Mouse (Mus musculus) embryonic facial prominence, embryonic 13.5 days (tissue): ENCODE results near the gene Mcu. TPM values are rescaled to one million over a fixed set of nuclear protein-coding genes. Genes with fewer than 3 reads are reported as not detected.

Experiments used
- ATAC-seq: fragments of 200-750 bp; cut with Nextera tagmentation; 2 replicates; pipeline ENCODE4 v1.8.0; 2017; ENCODE audit warnings: low read depth; ENCODE audit not compliant: insufficient number of reproducible peaks, insufficient read depth, low FRiP score, low TSS enrichment
- H3K27ac ChIP-seq: fragments of 300-500 bp; sonication (generic); 2 replicates; pipeline ENCODE4 v1.5.1; 2015; ENCODE audit warnings: moderate library complexity, mild to moderate bottlenecking, inconsistent platforms
- H3K27me3 ChIP-seq: fragments of 300-500 bp; sonication (generic); 2 replicates; pipeline ENCODE4 v1.6.1; 2015; ENCODE audit warnings: mild to moderate bottlenecking, inconsistent platforms
- H3K36me3 ChIP-seq: fragments of 300-500 bp; sonication (generic); 2 replicates; pipeline ENCODE4 v1.6.1; 2015; ENCODE audit warnings: mild to moderate bottlenecking, inconsistent platforms
- H3K4me1 ChIP-seq: fragments of 300-500 bp; sonication (generic); 2 replicates; pipeline ENCODE4 v1.6.1; 2015; ENCODE audit warnings: inconsistent platforms
- H3K4me2 ChIP-seq: fragments of 300-500 bp; sonication (generic); 2 replicates; pipeline ENCODE4 v1.6.1; 2015; ENCODE audit warnings: moderate library complexity, mild to moderate bottlenecking, inconsistent platforms
- H3K4me3 ChIP-seq: fragments of 300-500 bp; sonication (generic); 2 replicates; pipeline ENCODE4 v1.5.1; 2015; ENCODE audit warnings: mild to moderate bottlenecking, inconsistent platforms
- H3K9ac ChIP-seq: fragments of 300-500 bp; sonication (generic); 2 replicates; pipeline ENCODE4 v1.6.1; 2015; ENCODE audit warnings: mild to moderate bottlenecking, inconsistent platforms
- H3K9me3 ChIP-seq: fragments of 300-500 bp; sonication (generic); 2 replicates; pipeline ENCODE4 v1.6.1; 2016; ENCODE audit warnings: inconsistent platforms
- WGBS: fragments of 180-500 bp; shearing (Covaris S2); methylation state at CpG from one replicate; pipeline ENCODE4 v1.1.7; 2015; ENCODE audit warnings: mixed read lengths; 5-methylcytosine and 5-hydroxymethylcytosine counted together
- polyA plus RNA-seq: library from polyadenylated mRNA; unstranded; fragments of >200 nt; fragmentation: Nextera tagmentation; extraction: Ambion mirVana; gene quantifications from 2 replicates; pipeline ENCODE4 v1.2.1, GENCODE M21; 2015

The Mcu gene
- polyA plus RNA-seq, 1 experiment from 2014 or later, result 30.1 TPM

GRCm38 (mm10) chr10:59581826-59582543, 34.5 kb downstream of the Mcu start:
- Histone ChIP-seq H3K36me3 (peaks cover 5% of the 10 kb centered on the region; the same call in 1 of the 2 replicates), H3K9me3 (no peaks in the 10 kb centered on the region), H3K27me3 (no peaks in the 10 kb centered on the region), H3K27ac (no peak overlapping the region), H3K9ac (no peak overlapping the region), H3K4me1 (peaks cover 14% of the 10 kb centered on the region), H3K4me2 (no peak overlapping the region), H3K4me3 (no peak overlapping the region)
- no peak for ATAC-seq
- WGBS, result 88% methylated on average over 1 of the region's 1 CpGs

GRCm38 (mm10) chr10:59580593-59581149, 35.8 kb downstream of the Mcu start:
- Histone ChIP-seq H3K4me1 (peaks cover 14% of the 10 kb centered on the region), H3K27ac (no peak overlapping the region), H3K4me2 (no peak overlapping the region), H3K27me3 (no peaks in the 10 kb centered on the region), H3K9me3 (no peaks in the 10 kb centered on the region), H3K36me3 (peaks cover 5% of the 10 kb centered on the region; the same call in 1 of the 2 replicates), H3K4me3 (no peak overlapping the region), H3K9ac (no peak overlapping the region)
- ATAC-seq, result no peak
- WGBS, result 87% methylated on average over 3 of the region's 3 CpGs

GRCm38 (mm10) chr10:59579645-59580044, 36.8 kb downstream of the Mcu start:
- H3K36me3 ChIP-seq, result peaks cover 5% of the 10 kb centered on the region; the same call in 1 of the 2 replicates
- H3K9ac ChIP-seq, result no peak overlapping the region
- ATAC-seq, result no peak
- H3K4me3 ChIP-seq, result no peak overlapping the region
- H3K27ac ChIP-seq, result no peak overlapping the region
- no peaks in the 10 kb centered on the region for H3K9me3 ChIP-seq
- H3K4me1 ChIP-seq, result peaks cover 14% of the 10 kb centered on the region
- no peaks in the 10 kb centered on the region for H3K27me3 ChIP-seq
- WGBS, result 77% methylated on average over 3 of the region's 3 CpGs
- H3K4me2 ChIP-seq, result no peak overlapping the region

GRCm38 (mm10) chr10:59577871-59578801, 38.4 kb downstream of the Mcu start:
- Histone ChIP-seq H3K4me1 (peaks cover 14% of the 10 kb centered on the region), H3K4me2 (0 out of 2 replicates have a peak overlapping the region, but pooled peaks have one; percentile 3), H3K4me3 (no peak overlapping the region), H3K9me3 (peaks cover 5% of the 10 kb centered on the region; the same call in 1 of the 2 replicates), H3K27me3 (no peaks in the 10 kb centered on the region), H3K36me3 (0 out of 2 replicates have a peak, but pooled peaks cover under 1% of the 10 kb centered on the region), H3K9ac (no peak overlapping the region), H3K27ac (no peak overlapping the region)
- no peak for ATAC-seq
- 54% methylated on average over 12 of the region's 12 CpGs for WGBS

- 33% methylated on average over 5 of the region's 5 CpGs for WGBS
- H3K36me3 ChIP-seq, result no peaks in the 10 kb centered on the region
- peaks cover 8% of the 10 kb centered on the region; the same call in 1 of the 2 replicates for H3K9me3 ChIP-seq
- H3K4me1 ChIP-seq, result peaks cover 14% of the 10 kb centered on the region
- no peak overlapping the region for H3K4me3 ChIP-seq
- no peak overlapping the region for H3K27ac ChIP-seq
- ATAC-seq, result no peak
- H3K27me3 ChIP-seq, result no peaks in the 10 kb centered on the region
- no peak overlapping the region for H3K9ac ChIP-seq
- H3K4me2 ChIP-seq, result no peak overlapping the region
Measured at GRCm38 (mm10) chr10:59576305-59576704, 40.2 kb downstream of the Mcu start.

GRCm38 (mm10) chr10:59571964-59572363, 44.5 kb downstream of the Mcu start:
- no peaks in the 10 kb centered on the region for H3K27me3 ChIP-seq
- WGBS, result 89% methylated on average over 5 of the region's 5 CpGs
- ATAC-seq, result no peak
- no peak overlapping the region for H3K4me3 ChIP-seq
- H3K9me3 ChIP-seq, result peaks cover 8% of the 10 kb centered on the region; the same call in 1 of the 2 replicates
- H3K4me1 ChIP-seq, result 0 out of 2 replicates have a peak, but pooled peaks cover 3% of the 10 kb centered on the region
- no peak overlapping the region for H3K27ac ChIP-seq
- H3K36me3 ChIP-seq, result no peaks in the 10 kb centered on the region
- no peak overlapping the region for H3K4me2 ChIP-seq
- H3K9ac ChIP-seq, result no peak overlapping the region

GRCm38 (mm10) chr10:59571273-59571672, 45.2 kb downstream of the Mcu start:
- Histone ChIP-seq H3K4me2 (no peak overlapping the region), H3K9ac (no peak overlapping the region), H3K27me3 (no peaks in the 10 kb centered on the region), H3K4me3 (no peak overlapping the region), H3K9me3 (peaks cover 8% of the 10 kb centered on the region; the same call in 1 of the 2 replicates), H3K36me3 (no peaks in the 10 kb centered on the region), H3K27ac (no peak overlapping the region), H3K4me1 (0 out of 2 replicates have a peak, but pooled peaks cover 6% of the 10 kb centered on the region)
- WGBS, result 91% methylated on average over 4 of the region's 4 CpGs
- ATAC-seq, result no peak

- Histone ChIP-seq H3K4me3 (no peak overlapping the region), H3K9ac (no peak overlapping the region), H3K4me1 (peaks cover 11% of the 10 kb centered on the region), H3K9me3 (peaks cover 8% of the 10 kb centered on the region; the same call in 1 of the 2 replicates), H3K27ac (no peak overlapping the region), H3K27me3 (no peaks in the 10 kb centered on the region), H3K4me2 (no peak overlapping the region), H3K36me3 (no peaks in the 10 kb centered on the region)
- no peak for ATAC-seq
- 71% methylated on average over 2 of the region's 2 CpGs for WGBS
Measured at GRCm38 (mm10) chr10:59570780-59571179, 45.7 kb downstream of the Mcu start.

- Histone ChIP-seq H3K9ac (no peak overlapping the region), H3K4me2 (no peak overlapping the region), H3K4me3 (no peak overlapping the region), H3K27me3 (no peaks in the 10 kb centered on the region), H3K9me3 (peaks cover 8% of the 10 kb centered on the region; the same call in 1 of the 2 replicates), H3K4me1 (peaks cover 14% of the 10 kb centered on the region), H3K36me3 (no peaks in the 10 kb centered on the region), H3K27ac (no peak overlapping the region)
- 86% methylated on average over 6 of the region's 6 CpGs for WGBS
- ATAC-seq, result no peak
Measured at GRCm38 (mm10) chr10:59570360-59570759, 46.1 kb downstream of the Mcu start.

GRCm38 (mm10) chr10:59569481-59569869, 47.0 kb downstream of the Mcu start:
- Histone ChIP-seq H3K27ac (no peak overlapping the region), H3K9me3 (peaks cover 8% of the 10 kb centered on the region; the same call in 1 of the 2 replicates), H3K4me1 (peaks cover 18% of the 10 kb centered on the region), H3K4me2 (no peak overlapping the region), H3K36me3 (no peaks in the 10 kb centered on the region), H3K4me3 (no peak overlapping the region), H3K9ac (no peak overlapping the region), H3K27me3 (no peaks in the 10 kb centered on the region)
- no peak for ATAC-seq
- 93% methylated on average over 1 of the region's 1 CpGs for WGBS
